Mouse (Mus musculus) stomach, postnatal 0 days (tissue): ENCODE results near the gene Sae1. TPM values are rescaled to one million over a fixed set of nuclear protein-coding genes. Genes with fewer than 3 reads are reported as not detected.

Source experiments
- ATAC-seq: fragments of 200-750 bp; cut with Nextera tagmentation; 2 replicates; pipeline ENCODE4 v1.8.0; 2017; ENCODE audit not compliant: low FRiP score, low TSS enrichment
- DNase-seq: peaks from one replicate; pipeline ENCODE4 v3.0.0-alpha.2; 2016; ENCODE audit warnings: low spot score
- H3K27ac ChIP-seq: fragments of 300-500 bp; sonication (generic); replicated peaks from 2 replicates; pipeline ENCODE4 v1.5.1; 2014; ENCODE audit warnings: mild to moderate bottlenecking, control low read depth
- H3K27me3 ChIP-seq: fragments of 300-500 bp; sonication (generic); 2 replicates; pipeline ENCODE4 v1.6.1; 2014; ENCODE audit warnings: low read length; ENCODE audit not compliant: control insufficient read depth, insufficient read depth
- H3K36me3 ChIP-seq: fragments of 300-500 bp; sonication (generic); 2 replicates; pipeline ENCODE4 v1.6.1; 2014; ENCODE audit warnings: low read length, mixed read lengths; ENCODE audit not compliant: control insufficient read depth, insufficient read depth
- H3K4me1 ChIP-seq: fragments of 300-500 bp; sonication (generic); replicated peaks from 2 replicates; pipeline ENCODE4 v1.6.1; 2014; ENCODE audit warnings: antibody characterized with exemption; ENCODE audit not compliant: control insufficient read depth, insufficient read depth
- H3K4me2 ChIP-seq: fragments of 300-500 bp; sonication (generic); replicated peaks from 2 replicates; pipeline ENCODE4 v1.6.1; 2014; ENCODE audit warnings: low read depth, mild to moderate bottlenecking, control low read depth, moderate library complexity
- H3K4me3 ChIP-seq: fragments of 300-500 bp; sonication (generic); 2 replicates; pipeline ENCODE4 v1.5.1; 2014; ENCODE audit warnings: low read depth, low read length, control low read depth
- H3K9ac ChIP-seq: fragments of 300-500 bp; sonication (generic); 2 replicates; pipeline ENCODE4 v1.6.1; 2014; ENCODE audit warnings: mild to moderate bottlenecking, low read length, control low read depth, mixed read lengths
- H3K9me3 ChIP-seq: fragments of 300-500 bp; sonication (generic); 2 replicates; pipeline ENCODE4 v1.6.1; 2016; ENCODE audit warnings: low read length; ENCODE audit not compliant: control insufficient read depth
- CTCF ChIP-seq: IDR thresholded peaks from 2 replicates; pipeline ENCODE4 v1.5.1; 2016; ENCODE audit warnings: antibody characterized with exemption, low read depth, mild to moderate bottlenecking, moderate library complexity
- EP300 ChIP-seq: optimal IDR thresholded peaks from 2 replicates; pipeline ENCODE3; 2016; ENCODE audit warnings: antibody characterized with exemption
- WGBS: fragments of 180-500 bp; shearing (Covaris S2); extraction: QIAGEN DNeasy Blood & Tissue Kit; methylation state at CpG from one replicate; pipeline ENCODE4 v1.1.7; 2014; 5-methylcytosine and 5-hydroxymethylcytosine counted together
- polyA plus RNA-seq: library from polyadenylated mRNA; unstranded; fragments of >200 nt; fragmentation: Nextera tagmentation; extraction: Ambion mirVana; gene quantifications from 2 replicates; pipeline ENCODE4 v1.2.1, GENCODE M21; 2015

The Sae1 gene
- polyA plus RNA-seq, 1 experiment from 2014 or later = 123 TPM

GRCm38 (mm10) chr7:16357602-16358001 lies 30.0 kb downstream of the Sae1 start:
- TF ChIP-seq CTCF (no peak), EP300 (no peak)
- no peak overlapping the region for H3K9ac ChIP-seq
- no peaks in the 10 kb centered on the region for H3K4me1 ChIP-seq
- H3K27me3 ChIP-seq = no peaks in the 10 kb centered on the region
- 92% methylated on average over 3 of the region's 3 CpGs for WGBS
- H3K4me2 ChIP-seq = no peak overlapping the region
- no peaks in the 10 kb centered on the region for H3K9me3 ChIP-seq
- DNase-seq = no peak
- ATAC-seq = no peak
- no peak overlapping the region for H3K27ac ChIP-seq
- H3K36me3 ChIP-seq = 0 out of 2 replicates have a peak, but pooled peaks cover 3% of the 10 kb centered on the region
- H3K4me3 ChIP-seq = no peak overlapping the region

- H3K9me3 ChIP-seq = no peaks in the 10 kb centered on the region
- TF ChIP-seq EP300 = no peak
- no peak for TF ChIP-seq CTCF
- H3K4me3 ChIP-seq = no peak overlapping the region
- ATAC-seq (peak; percentile 90), DNase-seq (peak; percentile 62)
- peak overlapping the region; percentile 45; the same call in 1 of the 2 replicates for H3K27ac ChIP-seq
- no peaks in the 10 kb centered on the region for H3K27me3 ChIP-seq
- no peak overlapping the region for H3K9ac ChIP-seq
- WGBS = 50% methylated on average over 3 of the region's 3 CpGs
- no peak overlapping the region for H3K4me2 ChIP-seq
- H3K36me3 ChIP-seq = peaks cover 7% of the 10 kb centered on the region; the same call in 1 of the 2 replicates
- no peaks in the 10 kb centered on the region for H3K4me1 ChIP-seq
Observed at GRCm38 (mm10) chr7:16355854-16356594, 31.6 kb downstream of the Sae1 start.

GRCm38 (mm10) chr7:16349999-16350398 lies 37.6 kb downstream of the Sae1 start:
- 79% methylated on average over 5 of the region's 5 CpGs for WGBS
- TF ChIP-seq CTCF = no peak
- TF ChIP-seq EP300 = no peak
- no peak overlapping the region for H3K4me3 ChIP-seq
- no peak overlapping the region for H3K27ac ChIP-seq
- H3K27me3 ChIP-seq = no peaks in the 10 kb centered on the region
- DNase-seq = no peak
- no peaks in the 10 kb centered on the region for H3K4me1 ChIP-seq
- peaks cover 4% of the 10 kb centered on the region; the same call in 1 of the 2 replicates for H3K36me3 ChIP-seq
- ATAC-seq = no peak
- H3K4me2 ChIP-seq = no peak overlapping the region
- H3K9me3 ChIP-seq = no peaks in the 10 kb centered on the region
- H3K9ac ChIP-seq = no peak overlapping the region

GRCm38 (mm10) chr7:16345297-16345696 lies 42.3 kb downstream of the Sae1 start:
- no peak for TF ChIP-seq EP300
- no peak for TF ChIP-seq CTCF
- Histone ChIP-seq H3K4me3 (no peak overlapping the region), H3K4me2 (no peak overlapping the region), H3K9me3 (no peaks in the 10 kb centered on the region), H3K9ac (no peak overlapping the region), H3K36me3 (0 out of 2 replicates have a peak, but pooled peaks cover 2% of the 10 kb centered on the region), H3K27me3 (no peaks in the 10 kb centered on the region), H3K4me1 (no peaks in the 10 kb centered on the region), H3K27ac (no peak overlapping the region)
- 91% methylated on average over 4 of the region's 4 CpGs for WGBS
- DNase-seq (no peak), ATAC-seq (no peak)

GRCm38 (mm10) chr7:16344598-16344997 lies 43.0 kb downstream of the Sae1 start:
- TF ChIP-seq EP300 (no peak), CTCF (no peak)
- ATAC-seq = no peak
- Histone ChIP-seq H3K9ac (no peak overlapping the region), H3K4me2 (no peak overlapping the region), H3K27ac (no peak overlapping the region), H3K4me1 (no peaks in the 10 kb centered on the region), H3K4me3 (no peak overlapping the region), H3K9me3 (no peaks in the 10 kb centered on the region), H3K36me3 (0 out of 2 replicates have a peak, but pooled peaks cover 2% of the 10 kb centered on the region), H3K27me3 (no peaks in the 10 kb centered on the region)
- no peak for DNase-seq
- WGBS = 85% methylated on average over 3 of the region's 3 CpGs

GRCm38 (mm10) chr7:16337733-16338132 lies 49.9 kb downstream of the Sae1 start:
- WGBS = 72% methylated on average over 2 of the region's 2 CpGs
- Histone ChIP-seq H3K4me3 (no peak overlapping the region), H3K27me3 (no peaks in the 10 kb centered on the region), H3K4me1 (no peaks in the 10 kb centered on the region), H3K9me3 (no peaks in the 10 kb centered on the region), H3K27ac (no peak overlapping the region), H3K36me3 (peaks cover 8% of the 10 kb centered on the region), H3K9ac (no peak overlapping the region), H3K4me2 (no peak overlapping the region)
- no peak for DNase-seq
- TF ChIP-seq CTCF = peak; percentile 50
- TF ChIP-seq EP300 = no peak
- ATAC-seq = no peak
